Mouse (Mus musculus) heart, adult 2 months (tissue): ENCODE measurements around the gene Tbc1d10a. TPM values are rescaled to one million over a fixed set of nuclear protein-coding genes. Genes with fewer than 3 reads are reported as not detected.

Experiments used
- DNase-seq, 2 experiments: peaks; one replicate each; pipeline ENCODE4 v3.0.0; 2021
- H3K27ac ChIP-seq: fragments of 200-600 bp; 2 replicates; pipeline ENCODE4 v1.8.1; 2022
- H3K27me3 ChIP-seq: fragments of 200-500 bp; 2 replicates; pipeline ENCODE4 v1.6.1; 2012; ENCODE audit warnings: mild to moderate bottlenecking, low read length, inconsistent platforms, mixed read lengths; ENCODE audit not compliant: control insufficient read depth, insufficient read depth
- H3K36me3 ChIP-seq: fragments of 200-500 bp; 2 replicates; pipeline ENCODE4 v1.6.1; 2012; ENCODE audit warnings: low read length, inconsistent platforms; ENCODE audit not compliant: control insufficient read depth, insufficient read depth
- H3K4me1 ChIP-seq: fragments of 200-500 bp; 2 replicates; pipeline ENCODE4 v1.6.1; 2011; ENCODE audit warnings: low read length; ENCODE audit not compliant: control insufficient read depth, insufficient read depth
- H3K4me3 ChIP-seq: fragments of 200-600 bp; 2 replicates; pipeline ENCODE4 v1.8.1; 2022
- H3K79me2 ChIP-seq: fragments of 200-500 bp; replicated peaks from 2 replicates; pipeline ENCODE4 v1.6.1; 2012; ENCODE audit warnings: mild to moderate bottlenecking, inconsistent platforms, low read length, moderate library complexity, mixed read lengths; ENCODE audit not compliant: control insufficient read depth, insufficient read depth
- H3K9ac ChIP-seq: fragments of 200-500 bp; 2 replicates; pipeline ENCODE4 v1.6.1; 2012; ENCODE audit warnings: low read depth, mild to moderate bottlenecking, control low read depth, inconsistent platforms, low read length, mixed read lengths
- CTCF ChIP-seq: fragments of 200-600 bp; IDR thresholded peaks from 2 replicates; pipeline ENCODE4 v1.8.1; 2022; ENCODE audit warnings: antibody characterized with exemption, mild to moderate bottlenecking, moderate library complexity
- EP300 ChIP-seq: fragments of 200-500 bp; IDR thresholded peaks from 2 replicates; pipeline ENCODE4 v1.6.1; 2011; ENCODE audit warnings: low read depth, low read length, control low read depth; ENCODE audit not compliant: insufficient read depth
- POLR2A ChIP-seq: fragments of 200-500 bp; IDR thresholded peaks from 2 replicates; pipeline ENCODE4 v1.6.1; 2011; ENCODE audit warnings: mild to moderate bottlenecking, low read depth, low read length, control low read depth; ENCODE audit not compliant: insufficient read depth
- WGBS: fragments of 180-500 bp; shearing (Covaris S2); methylation state at CpG from one replicate; pipeline ENCODE4 v1.1.7; 2018; 5-methylcytosine and 5-hydroxymethylcytosine counted together
- intact Hi-C: fragments of 180-260 bp; cut with DNase I; formaldehyde crosslinking; loops from one replicate; pipeline ENCODE4 v1.15.1; 2025
- long read RNA-seq: library from polyadenylated mRNA; stranded (forward); transcript quantifications from one replicate; pipeline ENCODE4 v2.0.0, GENCODE M21; 2021
- polyA plus RNA-seq: library from polyadenylated mRNA; depleted of rRNA; stranded (reverse); fragments of >200 nt; gene quantifications from 2 replicates; pipeline ENCODE4 v1.2.3, GENCODE M21; 2012; rRNA removed
- total RNA-seq, 2 experiments: library from RNA; stranded (reverse); gene quantifications; 2 replicates each; pipeline ENCODE4 v1.2.3; 2021

Gene Tbc1d10a
- total RNA-seq (10 to 100 TPM; 10.1 to 10.7 TPM), polyA plus RNA-seq (17.3 and 22.3 TPM in 2 replicates)
- long read RNA-seq, transcript Tbc1d10a-201 (9 exons, 1,957 nt): major isoform, 19 of 19 reads
- long read RNA-seq, partial matches to known transcripts: 0 of 19 reads
- long read RNA-seq, other reads (novel, unspliced or antisense): 0 of 19 reads

DNA sequence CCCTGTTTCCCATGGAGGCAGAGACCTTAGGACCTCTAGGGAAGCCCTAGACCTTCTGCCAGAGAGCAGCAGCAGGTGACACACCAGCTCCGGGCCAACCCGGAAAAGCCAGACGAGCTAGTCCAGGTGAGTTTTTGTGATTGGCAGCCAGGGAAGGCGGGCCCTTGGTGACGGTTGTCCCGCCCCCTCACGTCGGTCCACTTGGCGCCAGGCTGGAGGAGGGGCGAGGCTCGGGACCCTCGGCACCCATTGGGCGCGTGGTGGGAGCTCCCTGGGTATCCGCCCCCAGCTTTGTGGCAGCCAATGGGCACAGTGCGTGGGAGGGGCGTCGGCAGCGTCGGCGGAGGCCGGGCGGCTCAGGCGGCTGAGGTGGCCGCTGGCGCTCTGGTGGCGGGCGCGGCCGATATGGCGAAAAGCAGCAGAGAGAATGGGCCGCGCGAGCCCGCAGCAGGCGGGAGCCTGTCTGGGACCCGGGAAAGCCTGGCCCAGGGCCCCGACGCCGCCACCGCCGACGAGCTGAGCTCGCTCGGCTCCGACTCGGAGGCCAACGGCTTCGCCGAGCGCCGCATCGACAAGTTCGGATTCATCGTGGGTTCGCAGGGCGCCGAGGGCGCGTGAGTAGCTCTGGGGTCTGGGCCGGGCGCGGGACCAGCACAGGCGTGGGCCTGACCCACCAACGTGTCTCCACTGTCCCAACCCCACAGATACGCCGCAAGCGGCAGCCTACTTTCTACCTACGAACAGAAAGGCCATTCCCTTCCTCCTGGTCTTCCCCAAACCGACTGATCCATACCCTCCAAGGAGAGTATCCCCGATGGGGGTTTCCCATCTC is at the start of gene Tbc1d10a:
Tbc1d10a (plus strand) TSS at position 304 of the 832 bp plus-strand sequence.
- Histone ChIP-seq H3K36me3 (peaks cover 14% of the 10 kb centered on the region), H3K4me1 (peaks cover 30% of the 10 kb centered on the region), H3K4me3 (peak within 1 kb of the TSS; percentile 94), H3K27me3 (no peaks in the 10 kb centered on the region), H3K9ac (peak within 1 kb of the TSS; percentile 88), H3K27ac (peak within 1 kb of the TSS; percentile 97), H3K79me2 (peaks cover 6% of the 10 kb centered on the region; the same call in 1 of the 2 replicates)
- intact Hi-C loops: no loop called here
- peak; percentile 26; the same call in 1 of the 2 replicates for TF ChIP-seq CTCF
- 0 out of 2 replicates have a peak, but pooled peaks have one; percentile 25 for TF ChIP-seq EP300
- TF ChIP-seq POLR2A: peak; percentile 68
- peak; percentile 97 to 99 for DNase-seq
- WGBS: under 1% methylated on average over 71 of the region's 71 CpGs

DNA sequence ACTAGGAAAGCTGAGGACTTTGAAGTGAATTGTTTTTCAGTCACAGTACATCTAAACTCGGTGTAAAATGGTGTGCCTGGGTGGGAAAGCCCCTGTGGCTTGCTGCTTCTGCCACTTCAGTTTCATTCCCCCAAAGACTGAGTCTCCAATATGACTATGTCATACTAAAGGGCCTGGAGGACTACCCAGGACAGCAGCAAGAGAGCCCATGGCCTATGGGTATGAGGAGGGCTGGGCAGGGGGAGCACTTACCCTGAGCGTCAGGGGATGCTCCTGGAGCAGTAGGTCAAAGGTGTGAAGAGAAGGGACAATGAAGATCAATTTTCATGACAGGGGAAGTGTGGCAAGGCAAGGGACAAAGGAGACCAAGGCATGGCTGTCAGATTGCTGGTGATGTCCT is 47.6 kb upstream of the Tbc1d10a start:
- Histone ChIP-seq H3K36me3 (no peaks in the 10 kb centered on the region; the same call in 1 of the 2 replicates), H3K9ac (no peak overlapping the region), H3K27ac (no peak overlapping the region), H3K79me2 (no peaks in the 10 kb centered on the region; the same call in 1 of the 2 replicates), H3K4me3 (no peak overlapping the region), H3K4me1 (peaks cover 6% of the 10 kb centered on the region), H3K27me3 (no peaks in the 10 kb centered on the region)
- WGBS: 92% methylated on average over 2 of the region's 2 CpGs
- intact Hi-C loops: no loop called here
- TF ChIP-seq CTCF: no peak
- TF ChIP-seq EP300: no peak
- no peak for TF ChIP-seq POLR2A
- no peak for DNase-seq

DNA sequence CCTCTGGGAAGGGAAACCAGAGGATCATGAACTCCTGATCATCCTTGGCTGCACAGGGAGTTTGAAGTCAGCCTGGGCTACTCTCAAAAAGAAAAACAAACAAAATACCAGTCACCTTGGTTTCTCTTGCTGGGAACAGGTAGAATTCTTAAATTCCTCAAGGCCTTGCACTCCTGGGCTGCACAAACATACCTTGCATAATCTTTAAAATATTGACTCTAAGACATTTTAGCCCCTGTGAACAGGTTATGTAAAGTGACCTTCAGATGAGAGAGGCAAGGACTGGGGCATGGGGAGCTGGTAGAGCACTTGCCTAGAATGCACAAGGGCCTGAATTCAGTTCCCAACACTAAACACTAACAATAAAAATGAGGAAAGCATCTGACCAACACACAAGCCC is 45.1 kb upstream of the Tbc1d10a start:
- Histone ChIP-seq H3K36me3 (no peaks in the 10 kb centered on the region; the same call in 1 of the 2 replicates), H3K27me3 (no peaks in the 10 kb centered on the region), H3K9ac (no peak overlapping the region), H3K79me2 (no peaks in the 10 kb centered on the region), H3K4me1 (no peaks in the 10 kb centered on the region), H3K27ac (no peak overlapping the region), H3K4me3 (no peak overlapping the region)
- intact Hi-C loops: no loop called here
- DNase-seq: no peak
- TF ChIP-seq EP300 (no peak), CTCF (no peak), POLR2A (no peak)

DNA sequence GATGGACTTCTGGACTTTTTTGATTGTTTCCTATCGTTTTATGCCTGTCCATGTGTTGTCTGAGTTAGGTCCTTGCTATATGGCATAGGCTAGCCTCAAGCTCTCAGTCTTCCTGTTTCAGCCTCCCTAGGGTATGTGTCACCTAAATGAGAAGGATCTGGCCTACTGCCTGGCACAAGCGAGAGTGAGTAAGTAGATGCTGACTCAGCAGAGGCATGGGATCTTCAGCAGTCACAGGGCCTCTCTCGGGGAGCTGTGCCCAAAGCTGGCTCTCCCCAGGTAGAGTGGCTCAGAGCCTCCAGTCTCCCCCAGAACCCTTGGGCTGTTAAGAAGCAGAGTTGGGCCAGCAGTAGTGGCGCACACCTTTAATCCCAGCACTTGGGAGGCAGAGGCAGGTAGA is 44.2 kb upstream of the Tbc1d10a start:
- TF ChIP-seq EP300 (no peak), CTCF (no peak), POLR2A (no peak)
- Histone ChIP-seq H3K36me3 (no peaks in the 10 kb centered on the region; the same call in 1 of the 2 replicates), H3K27ac (no peak overlapping the region), H3K4me3 (no peak overlapping the region), H3K79me2 (no peaks in the 10 kb centered on the region), H3K4me1 (no peaks in the 10 kb centered on the region), H3K9ac (no peak overlapping the region), H3K27me3 (no peaks in the 10 kb centered on the region)
- 77% methylated on average over 4 of the region's 4 CpGs for WGBS
- intact Hi-C loops: no loop called here
- no peak for DNase-seq

DNA sequence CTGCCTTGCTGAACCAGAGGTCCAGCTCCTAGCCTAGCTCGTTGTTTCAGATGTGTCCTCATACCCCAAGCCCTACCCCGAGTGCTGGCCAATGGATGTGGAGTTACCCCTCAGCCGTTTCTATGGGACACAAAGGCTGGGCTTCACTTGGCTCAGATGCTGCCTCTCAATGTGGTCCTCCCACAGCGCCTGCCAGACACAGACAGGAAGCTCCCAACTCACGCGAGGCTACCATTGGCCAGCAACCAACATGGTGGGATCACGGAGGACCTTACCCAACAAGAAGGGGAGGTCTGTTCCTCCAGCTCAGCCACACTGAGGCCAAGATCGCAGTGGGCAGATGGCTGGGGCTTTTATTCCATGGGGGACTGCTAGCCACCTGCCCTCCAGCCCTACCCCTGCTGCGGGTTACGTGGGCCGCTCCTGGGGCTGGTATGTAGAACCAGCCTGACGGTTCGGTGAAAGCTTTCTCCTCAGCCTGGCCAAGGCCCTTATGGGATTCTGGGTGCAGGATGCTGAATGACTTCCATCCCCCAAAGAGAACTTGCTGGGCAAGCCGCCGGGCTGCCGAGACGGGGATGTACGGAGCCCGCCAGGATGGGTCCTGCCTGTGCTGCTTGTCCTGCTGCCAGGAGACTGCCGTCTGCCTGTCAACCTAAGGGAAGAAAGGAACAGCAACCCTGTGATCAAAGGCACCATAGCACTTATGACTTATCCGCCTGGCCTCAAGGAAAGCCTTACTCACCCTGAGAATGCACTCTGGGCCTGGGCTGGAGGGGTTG is 43.1 kb upstream of the Tbc1d10a start:
- intact Hi-C loops: no loop called here

More for the DNA sequence above, 43.1 kb upstream of the Tbc1d10a start:
- no peak for DNase-seq
- Histone ChIP-seq H3K27me3 (no peaks in the 10 kb centered on the region), H3K4me3 (no peak overlapping the region), H3K36me3 (no peaks in the 10 kb centered on the region; the same call in 1 of the 2 replicates), H3K79me2 (no peaks in the 10 kb centered on the region), H3K27ac (no peak overlapping the region), H3K4me1 (peaks cover 4% of the 10 kb centered on the region), H3K9ac (no peak overlapping the region)
- WGBS: 82% methylated on average over 21 of the region's 21 CpGs
- TF ChIP-seq EP300 (no peak), CTCF (no peak), POLR2A (no peak)
